Mouse (Mus musculus) heart, embryonic 12.5 days (tissue): ENCODE results near the gene Gpr35. TPM values are rescaled to one million over a fixed set of nuclear protein-coding genes. Genes with fewer than 3 reads are reported as not detected.

ENCODE experiments used
- ATAC-seq: fragments of 200-750 bp; cut with Nextera tagmentation; 2 replicates; pipeline ENCODE4 v1.8.0; 2017; ENCODE audit warnings: moderate TSS enrichment, moderate library complexity; ENCODE audit not compliant: insufficient number of reproducible peaks, low FRiP score
- H3K27ac ChIP-seq: fragments of 300-500 bp; sonication (generic); 2 replicates; pipeline ENCODE4 v1.5.1; 2016; ENCODE audit warnings: mild to moderate bottlenecking, moderate library complexity; ENCODE audit not compliant: poor library complexity, severe bottlenecking
- H3K27me3 ChIP-seq: fragments of 300-500 bp; sonication (generic); replicated peaks from 2 replicates; pipeline ENCODE4 v1.6.1; 2016; ENCODE audit warnings: mild to moderate bottlenecking, moderate library complexity
- H3K36me3 ChIP-seq: fragments of 300-500 bp; sonication (generic); 2 replicates; pipeline ENCODE4 v1.6.1; 2016; ENCODE audit warnings: mild to moderate bottlenecking, moderate library complexity
- H3K4me1 ChIP-seq: fragments of 300-500 bp; sonication (generic); replicated peaks from 2 replicates; pipeline ENCODE4 v1.6.1; 2016; ENCODE audit warnings: mild to moderate bottlenecking
- H3K4me2 ChIP-seq: fragments of 300-500 bp; sonication (generic); 2 replicates; pipeline ENCODE4 v1.6.1; 2016; ENCODE audit warnings: mild to moderate bottlenecking, moderate library complexity
- H3K4me3 ChIP-seq: fragments of 300-500 bp; sonication (generic); 2 replicates; pipeline ENCODE4 v1.5.1; 2016; ENCODE audit warnings: mild to moderate bottlenecking
- H3K9ac ChIP-seq: fragments of 300-500 bp; sonication (generic); 2 replicates; pipeline ENCODE4 v1.6.1; 2016; ENCODE audit warnings: mild to moderate bottlenecking, moderate library complexity
- H3K9me3 ChIP-seq: fragments of 300-500 bp; sonication (generic); replicated peaks from 2 replicates; pipeline ENCODE4 v1.6.1; 2016; ENCODE audit warnings: mild to moderate bottlenecking, moderate library complexity
- WGBS: fragments of 180-500 bp; shearing (Covaris S2); methylation state at CpG from one replicate; pipeline ENCODE4 v1.1.7; 2016; 5-methylcytosine and 5-hydroxymethylcytosine counted together
- polyA plus RNA-seq: library from polyadenylated mRNA; unstranded; fragments of >200 nt; fragmentation: Nextera tagmentation; extraction: Ambion mirVana; gene quantifications from 2 replicates; pipeline ENCODE4 v1.2.1, GENCODE M21; 2016

Gene Gpr35
- polyA plus RNA-seq, 1 experiment from 2014 or later = 1.0 TPM

GRCm38 (mm10) chr1:92911721-92912138 lies 38.9 kb upstream of the Gpr35 start:
- Histone ChIP-seq H3K27me3 (no peaks in the 10 kb centered on the region), H3K4me1 (peaks cover 32% of the 10 kb centered on the region), H3K4me2 (peak overlapping the region; percentile 92), H3K9me3 (no peaks in the 10 kb centered on the region), H3K27ac (no peak overlapping the region), H3K36me3 (peaks cover 30% of the 10 kb centered on the region), H3K4me3 (peak overlapping the region; percentile 83), H3K9ac (peak overlapping the region; percentile 95)
- no peak for ATAC-seq
- WGBS = 40% methylated on average over 8 of the region's 8 CpGs

- no peak overlapping the region for H3K27ac ChIP-seq
- peak overlapping the region; percentile 95 for H3K9ac ChIP-seq
- peak overlapping the region; percentile 83 for H3K4me3 ChIP-seq
- H3K9me3 ChIP-seq = no peaks in the 10 kb centered on the region
- peaks cover 32% of the 10 kb centered on the region for H3K4me1 ChIP-seq
- H3K36me3 ChIP-seq = peaks cover 36% of the 10 kb centered on the region
- no peak for ATAC-seq
- WGBS = 56% methylated on average over 1 of the region's 1 CpGs
- H3K27me3 ChIP-seq = no peaks in the 10 kb centered on the region
- peak overlapping the region; percentile 92 for H3K4me2 ChIP-seq
Observed at GRCm38 (mm10) chr1:92912286-92912685, 38.4 kb upstream of the Gpr35 start.

- ATAC-seq = no peak
- Histone ChIP-seq H3K4me2 (no peak overlapping the region), H3K4me3 (no peak overlapping the region), H3K27ac (no peak overlapping the region), H3K4me1 (peaks cover 25% of the 10 kb centered on the region), H3K36me3 (peaks cover 55% of the 10 kb centered on the region), H3K9me3 (no peaks in the 10 kb centered on the region), H3K27me3 (no peaks in the 10 kb centered on the region), H3K9ac (no peak overlapping the region)
- 70% methylated on average over 4 of the region's 4 CpGs for WGBS
Observed at GRCm38 (mm10) chr1:92914239-92914638, 36.4 kb upstream of the Gpr35 start.

- no peak for ATAC-seq
- H3K4me3 ChIP-seq = no peak overlapping the region
- no peaks in the 10 kb centered on the region for H3K27me3 ChIP-seq
- no peak overlapping the region for H3K27ac ChIP-seq
- H3K4me1 ChIP-seq = peaks cover 19% of the 10 kb centered on the region
- H3K9ac ChIP-seq = no peak overlapping the region
- H3K4me2 ChIP-seq = no peak overlapping the region
- WGBS = 94% methylated on average over 11 of the region's 11 CpGs
- peaks cover 63% of the 10 kb centered on the region for H3K36me3 ChIP-seq
- no peaks in the 10 kb centered on the region for H3K9me3 ChIP-seq
Observed at GRCm38 (mm10) chr1:92914993-92915392, 35.7 kb upstream of the Gpr35 start.

- no peak overlapping the region for H3K4me2 ChIP-seq
- WGBS = 90% methylated on average over 9 of the region's 9 CpGs
- H3K27me3 ChIP-seq = no peaks in the 10 kb centered on the region
- no peak for ATAC-seq
- peaks cover 22% of the 10 kb centered on the region for H3K4me1 ChIP-seq
- no peak overlapping the region for H3K27ac ChIP-seq
- H3K9me3 ChIP-seq = no peaks in the 10 kb centered on the region
- peaks cover 75% of the 10 kb centered on the region for H3K36me3 ChIP-seq
- H3K4me3 ChIP-seq = no peak overlapping the region
- no peak overlapping the region for H3K9ac ChIP-seq
Observed at GRCm38 (mm10) chr1:92916725-92917124, 33.9 kb upstream of the Gpr35 start.

GRCm38 (mm10) chr1:92919151-92919550 lies 31.5 kb upstream of the Gpr35 start:
- Histone ChIP-seq H3K27me3 (no peaks in the 10 kb centered on the region), H3K36me3 (peaks cover 71% of the 10 kb centered on the region), H3K27ac (no peak overlapping the region), H3K4me3 (no peak overlapping the region), H3K9ac (no peak overlapping the region), H3K4me2 (no peak overlapping the region), H3K4me1 (0 out of 2 replicates have a peak, but pooled peaks cover 10% of the 10 kb centered on the region), H3K9me3 (no peaks in the 10 kb centered on the region)
- ATAC-seq = no peak
- 94% methylated on average over 11 of the region's 11 CpGs for WGBS

- no peaks in the 10 kb centered on the region for H3K27me3 ChIP-seq
- 84% methylated on average over 12 of the region's 12 CpGs for WGBS
Observed at GRCm38 (mm10) chr1:92919775-92920174, 30.9 kb upstream of the Gpr35 start.

GRCm38 (mm10) chr1:92920474-92921200 lies 30.0 kb upstream of the Gpr35 start:
- Histone ChIP-seq H3K4me1 (0 out of 2 replicates have a peak, but pooled peaks cover 10% of the 10 kb centered on the region), H3K9ac (no peak overlapping the region), H3K9me3 (no peaks in the 10 kb centered on the region), H3K4me3 (no peak overlapping the region), H3K36me3 (peaks cover 56% of the 10 kb centered on the region), H3K4me2 (no peak overlapping the region), H3K27me3 (no peaks in the 10 kb centered on the region), H3K27ac (no peak overlapping the region)
- no peak for ATAC-seq
- 73% methylated on average over 7 of the region's 7 CpGs for WGBS

More at GRCm38 (mm10) chr1:92919775-92920174, 30.9 kb upstream of the Gpr35 start:
- no peak for ATAC-seq
- no peak overlapping the region for H3K4me2 ChIP-seq
- no peaks in the 10 kb centered on the region for H3K9me3 ChIP-seq
- peaks cover 64% of the 10 kb centered on the region for H3K36me3 ChIP-seq
- H3K9ac ChIP-seq = no peak overlapping the region
- H3K4me3 ChIP-seq = no peak overlapping the region
- H3K4me1 ChIP-seq = 0 out of 2 replicates have a peak, but pooled peaks cover 10% of the 10 kb centered on the region
- H3K27ac ChIP-seq = no peak overlapping the region

- 72% methylated on average over 4 of the region's 4 CpGs for WGBS
- H3K9ac ChIP-seq = no peak overlapping the region
- no peak overlapping the region for H3K4me2 ChIP-seq
- peaks cover 47% of the 10 kb centered on the region for H3K36me3 ChIP-seq
- no peak overlapping the region; the same call in 1 of the 2 replicates for H3K27ac ChIP-seq
- no peak for ATAC-seq
- no peaks in the 10 kb centered on the region for H3K9me3 ChIP-seq
- H3K4me1 ChIP-seq = 0 out of 2 replicates have a peak, but pooled peaks cover 10% of the 10 kb centered on the region
- no peak overlapping the region for H3K4me3 ChIP-seq
- no peaks in the 10 kb centered on the region for H3K27me3 ChIP-seq
Observed at GRCm38 (mm10) chr1:92921496-92921895, 29.2 kb upstream of the Gpr35 start.

- Histone ChIP-seq H3K9me3 (peaks cover 12% of the 10 kb centered on the region; the same call in 1 of the 2 replicates), H3K27me3 (peaks cover 20% of the 10 kb centered on the region; the same call in 1 of the 2 replicates), H3K27ac (no peak overlapping the region), H3K4me2 (no peak overlapping the region), H3K4me3 (no peak overlapping the region), H3K36me3 (no peaks in the 10 kb centered on the region; the same call in 1 of the 2 replicates), H3K4me1 (peaks cover 8% of the 10 kb centered on the region), H3K9ac (no peak overlapping the region)
- 32% methylated on average over 1 of the region's 1 CpGs for WGBS
- no peak for ATAC-seq
Observed at GRCm38 (mm10) chr1:92930171-92930706, 20.4 kb upstream of the Gpr35 start.

GRCm38 (mm10) chr1:92933611-92934010 lies 17.1 kb upstream of the Gpr35 start:
- peaks cover 10% of the 10 kb centered on the region for H3K36me3 ChIP-seq
- H3K27me3 ChIP-seq = peaks cover 15% of the 10 kb centered on the region; the same call in 1 of the 2 replicates
- peak overlapping the region; percentile 92 for H3K27ac ChIP-seq
- no peak for ATAC-seq
- H3K9ac ChIP-seq = peak overlapping the region; percentile 69
- WGBS = 83% methylated on average over 4 of the region's 4 CpGs
- H3K4me3 ChIP-seq = peak overlapping the region; percentile 82
- peaks cover 21% of the 10 kb centered on the region for H3K4me1 ChIP-seq
- H3K9me3 ChIP-seq = peaks cover 12% of the 10 kb centered on the region; the same call in 1 of the 2 replicates
- peak overlapping the region; percentile 92 for H3K4me2 ChIP-seq
